Mouse (Mus musculus): ENCODE data around the gene Epha2. TPM values are rescaled to one million over a fixed set of nuclear protein-coding genes. Genes with fewer than 3 reads are reported as not detected.

Epha2 gene
- 3.7 TPM for polyA plus RNA-seq (2015; fragmentation: Illumina TruSeq; extraction: RNeasy Lipid Tissue Mini Kit (QIAGEN cat#74804); ENCODE audit: insufficient read depth, low read depth, low replicate concordance)

DNA sequence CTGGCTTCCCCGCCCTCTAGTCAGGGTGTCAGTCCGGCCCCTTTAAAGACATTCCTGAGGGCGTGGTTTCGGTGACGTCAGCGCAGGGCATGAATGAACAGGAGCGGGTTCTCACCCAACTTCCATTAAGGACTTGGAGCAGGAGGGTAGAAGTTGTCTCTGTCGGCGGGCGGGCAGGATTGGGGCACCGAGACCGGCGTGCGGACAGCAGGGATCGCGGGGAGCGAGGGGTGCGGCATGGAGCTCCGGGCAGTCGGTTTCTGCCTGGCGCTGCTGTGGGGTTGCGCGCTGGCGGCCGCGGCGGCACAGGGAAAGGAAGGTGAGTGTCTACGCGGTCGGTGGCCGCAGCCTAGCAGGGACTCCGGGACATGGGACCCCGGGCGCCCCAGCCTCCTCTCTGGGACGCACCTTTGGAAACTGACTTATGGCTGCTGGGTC lies at the start of gene Epha2:
Gene Epha2 (plus strand): TSS at position 125 of the 438 bp plus-strand sequence.

GRCm38 (mm10) chr4:141367997-141368791 lies 67.2 kb downstream of the Epha2 start, which contains the start of gene Fam131c:
Gene Fam131c (plus strand): TSS chr4:141368220.

Other genes with a start within 250 kb of the Epha2 start
- gene Crocc, start 240.7 kb upstream of the Epha2 start, polyA plus RNA-seq (2015; fragmentation: Illumina TruSeq; extraction: RNeasy Lipid Tissue Mini Kit (QIAGEN cat#74804); ENCODE audit: insufficient read depth, low read depth, low replicate concordance): 5.2 TPM
- 17.8 TPM for gene Necap2, start 222.9 kb upstream of the Epha2 start, polyA plus RNA-seq (2015; fragmentation: Illumina TruSeq; extraction: RNeasy Lipid Tissue Mini Kit (QIAGEN cat#74804); ENCODE audit: insufficient read depth, low read depth, low replicate concordance)
- gene Spata21, start 212.9 kb upstream of the Epha2 start, polyA plus RNA-seq (2015; fragmentation: Illumina TruSeq; extraction: RNeasy Lipid Tissue Mini Kit (QIAGEN cat#74804); ENCODE audit: insufficient read depth, low read depth, low replicate concordance): not detected
- gene Szrd1, start 161.5 kb upstream of the Epha2 start, polyA plus RNA-seq (2015; fragmentation: Illumina TruSeq; extraction: RNeasy Lipid Tissue Mini Kit (QIAGEN cat#74804); ENCODE audit: insufficient read depth, low read depth, low replicate concordance): 9.8 TPM
- gene Fbxo42, start 153.3 kb upstream of the Epha2 start, polyA plus RNA-seq (2015; fragmentation: Illumina TruSeq; extraction: RNeasy Lipid Tissue Mini Kit (QIAGEN cat#74804); ENCODE audit: insufficient read depth, low read depth, low replicate concordance): 2.8 TPM
- not detected for gene Rsg1, start 87.3 kb upstream of the Epha2 start, polyA plus RNA-seq (2015; fragmentation: Illumina TruSeq; extraction: RNeasy Lipid Tissue Mini Kit (QIAGEN cat#74804); ENCODE audit: insufficient read depth, low read depth, low replicate concordance)
- gene Arhgef19, start 61.7 kb upstream of the Epha2 start, polyA plus RNA-seq (2015; fragmentation: Illumina TruSeq; extraction: RNeasy Lipid Tissue Mini Kit (QIAGEN cat#74804); ENCODE audit: insufficient read depth, low read depth, low replicate concordance): 9.7 TPM
- gene Fam131c, start 67.0 kb downstream of the Epha2 start, polyA plus RNA-seq (2015; fragmentation: Illumina TruSeq; extraction: RNeasy Lipid Tissue Mini Kit (QIAGEN cat#74804); ENCODE audit: insufficient read depth, low read depth, low replicate concordance): not detected
- not detected for gene Clcnka, start 97.5 kb downstream of the Epha2 start, polyA plus RNA-seq (2015; fragmentation: Illumina TruSeq; extraction: RNeasy Lipid Tissue Mini Kit (QIAGEN cat#74804); ENCODE audit: insufficient read depth, low read depth, low replicate concordance)
- gene Clcnkb, start 114.8 kb downstream of the Epha2 start, polyA plus RNA-seq (2015; fragmentation: Illumina TruSeq; extraction: RNeasy Lipid Tissue Mini Kit (QIAGEN cat#74804); ENCODE audit: insufficient read depth, low read depth, low replicate concordance): not detected
- gene Hspb7, start 119.5 kb downstream of the Epha2 start, polyA plus RNA-seq (2015; fragmentation: Illumina TruSeq; extraction: RNeasy Lipid Tissue Mini Kit (QIAGEN cat#74804); ENCODE audit: insufficient read depth, low read depth, low replicate concordance): 1.5 TPM
- not detected for gene Srarp, start 134.9 kb downstream of the Epha2 start, polyA plus RNA-seq (2015; fragmentation: Illumina TruSeq; extraction: RNeasy Lipid Tissue Mini Kit (QIAGEN cat#74804); ENCODE audit: insufficient read depth, low read depth, low replicate concordance)
- gene Zbtb17, start 143.4 kb downstream of the Epha2 start, polyA plus RNA-seq (2015; fragmentation: Illumina TruSeq; extraction: RNeasy Lipid Tissue Mini Kit (QIAGEN cat#74804); ENCODE audit: insufficient read depth, low read depth, low replicate concordance): 6.1 TPM
- gene Spen, start 237.4 kb downstream of the Epha2 start, polyA plus RNA-seq (2015; fragmentation: Illumina TruSeq; extraction: RNeasy Lipid Tissue Mini Kit (QIAGEN cat#74804); ENCODE audit: insufficient read depth, low read depth, low replicate concordance): 4.5 TPM